Mouse (Mus musculus) thymus, postnatal 4 days (tissue): Measurements from ENCODE around the gene Optc.

Experiments used
- DNase-seq: peaks from one replicate; pipeline ENCODE4 v3.0.0; 2021

Gene Optc

DNA sequence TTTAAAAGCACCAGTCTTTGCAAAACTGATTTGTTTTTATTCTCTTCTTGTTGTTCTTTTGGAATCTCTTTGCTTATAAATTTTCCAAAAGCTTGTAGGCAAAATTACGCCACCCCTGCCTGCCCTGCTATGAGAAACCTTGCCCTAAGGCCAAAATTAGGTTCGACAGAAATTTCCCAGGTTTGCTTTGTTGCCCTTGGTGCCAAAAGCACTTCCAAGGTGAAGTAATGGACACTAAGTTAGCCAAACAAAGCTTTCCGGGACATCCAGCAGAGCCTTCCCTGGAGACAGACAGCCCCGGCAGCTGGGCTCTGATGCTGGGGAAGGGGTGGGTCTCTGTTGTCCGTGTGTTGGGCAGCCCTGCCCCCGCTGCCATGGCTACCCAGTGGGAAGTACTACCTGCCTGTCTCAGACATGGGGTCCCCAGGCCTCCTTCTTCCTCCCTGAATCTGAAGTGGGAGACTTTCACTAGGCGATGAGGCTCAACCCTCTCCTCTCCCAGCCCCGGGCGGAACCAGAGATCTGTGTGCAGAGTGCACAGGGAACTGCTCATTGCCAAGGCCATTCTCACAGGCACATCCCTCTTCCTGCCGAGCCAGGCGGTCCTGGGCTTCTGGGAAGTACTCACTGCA lies 9.8 kb upstream of the Optc start:
- DNase-seq = no peak

DNA sequence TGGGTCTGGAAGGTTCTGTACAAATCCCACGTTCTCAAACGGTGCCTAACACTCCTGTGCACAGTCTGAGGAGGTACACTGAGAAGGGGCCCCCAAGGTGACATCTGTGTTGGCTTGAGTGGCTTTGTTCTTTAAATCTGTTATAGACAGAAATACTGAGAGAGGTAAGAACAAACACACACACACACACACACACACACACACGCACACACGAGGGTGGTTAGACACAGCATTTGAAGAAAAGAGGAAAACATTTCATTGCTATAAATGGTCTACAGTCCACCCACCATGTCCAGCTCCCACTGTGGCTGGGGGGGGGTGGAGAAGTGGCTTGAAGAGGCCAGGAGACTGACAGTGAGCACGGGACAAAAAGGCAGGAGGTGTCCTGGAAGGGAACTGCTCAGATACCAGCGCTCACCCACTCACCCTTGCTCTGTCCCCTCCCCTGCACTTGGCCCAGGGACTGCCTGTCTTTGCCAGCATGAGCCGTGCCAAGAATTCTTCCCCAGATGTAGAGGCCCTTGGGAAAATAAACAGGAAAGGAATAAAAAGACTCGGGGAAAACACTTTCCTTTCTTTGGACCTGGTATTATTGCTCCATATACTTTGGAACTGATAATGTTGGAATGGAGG lies 8.0 kb upstream of the Optc start:
- DNase-seq = no peak

DNA sequence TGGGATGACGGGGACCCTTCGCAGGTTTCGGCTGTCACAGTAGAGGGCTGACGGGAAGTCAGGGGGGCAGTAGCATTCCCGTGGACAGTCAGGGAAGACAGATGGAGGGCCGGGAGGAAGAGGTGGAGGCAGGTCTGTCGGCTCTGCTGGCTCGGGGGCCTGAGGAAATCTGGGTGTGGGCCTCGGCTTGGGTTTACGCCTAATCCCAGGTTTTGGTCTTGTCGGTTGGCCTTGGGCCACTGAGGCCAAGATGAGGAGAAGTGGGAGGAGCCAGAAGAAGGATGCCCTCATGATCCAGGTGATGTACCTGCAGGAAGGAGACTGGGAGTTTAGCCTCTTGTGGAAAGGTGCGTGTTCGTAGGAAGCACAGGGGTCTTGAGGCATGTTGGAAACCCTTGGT lies 7.3 kb upstream of the Optc start:
- no peak for DNase-seq

DNA sequence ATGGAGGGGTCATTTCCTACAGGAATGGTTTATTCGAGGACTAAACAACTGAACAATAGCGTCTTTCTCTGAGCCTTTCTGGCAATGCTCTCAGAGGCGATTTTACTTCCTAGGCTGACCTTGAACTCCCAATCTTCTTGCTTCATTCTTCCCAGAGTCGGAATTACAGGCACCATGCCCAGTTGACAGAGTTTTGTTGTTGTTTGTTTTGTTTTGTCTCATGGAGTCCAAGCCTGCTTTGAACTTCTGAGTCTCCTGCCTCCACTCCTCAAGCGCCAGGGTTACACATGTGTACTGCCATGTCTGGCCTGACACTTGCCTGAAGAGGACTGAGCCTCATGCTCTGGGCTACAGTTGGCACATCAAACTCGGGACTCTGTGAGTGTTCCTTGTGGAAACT lies 5.2 kb upstream of the Optc start:
- no peak for DNase-seq

DNA sequence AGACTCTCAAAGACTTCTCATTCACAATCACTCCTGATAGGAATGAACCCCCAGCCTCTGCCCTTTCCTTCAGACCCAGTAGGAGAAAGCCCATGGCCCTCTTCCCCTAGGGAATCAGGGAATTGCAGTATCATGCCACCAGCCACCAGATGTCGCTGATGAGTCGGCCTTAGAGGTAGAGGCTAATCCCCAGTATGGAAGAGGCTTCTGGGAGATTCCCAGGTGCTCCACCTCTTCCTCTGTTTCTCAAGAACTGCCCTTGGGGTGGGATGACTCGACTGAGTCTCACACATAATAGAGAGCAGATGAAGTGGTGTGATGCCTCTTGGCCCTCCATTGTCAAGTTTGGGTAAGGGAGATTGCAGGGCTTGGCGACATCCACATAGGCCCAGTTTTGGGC lies 3.7 kb upstream of the Optc start:
- DNase-seq = peak; percentile 74

DNA sequence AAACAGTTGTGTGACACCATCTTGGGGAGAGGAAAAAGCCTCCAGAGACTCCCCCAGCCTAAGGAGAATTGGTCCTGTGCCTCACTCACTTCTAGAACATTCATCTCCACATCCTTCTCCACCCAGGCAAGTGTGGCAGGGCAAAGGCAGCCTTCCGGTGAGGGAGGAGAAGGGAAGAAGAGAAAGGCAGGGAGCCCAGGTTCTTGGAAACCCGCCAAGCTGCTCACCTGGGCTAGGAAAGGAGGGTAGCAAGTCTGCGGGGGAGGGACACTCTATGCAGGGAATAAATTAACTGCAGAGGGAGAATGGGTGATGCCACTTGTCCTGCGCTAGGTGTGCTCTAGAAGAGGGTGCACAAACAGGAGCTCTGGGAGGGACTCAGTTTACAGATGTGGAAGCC lies 3.2 kb upstream of the Optc start:
- no peak for DNase-seq

DNA sequence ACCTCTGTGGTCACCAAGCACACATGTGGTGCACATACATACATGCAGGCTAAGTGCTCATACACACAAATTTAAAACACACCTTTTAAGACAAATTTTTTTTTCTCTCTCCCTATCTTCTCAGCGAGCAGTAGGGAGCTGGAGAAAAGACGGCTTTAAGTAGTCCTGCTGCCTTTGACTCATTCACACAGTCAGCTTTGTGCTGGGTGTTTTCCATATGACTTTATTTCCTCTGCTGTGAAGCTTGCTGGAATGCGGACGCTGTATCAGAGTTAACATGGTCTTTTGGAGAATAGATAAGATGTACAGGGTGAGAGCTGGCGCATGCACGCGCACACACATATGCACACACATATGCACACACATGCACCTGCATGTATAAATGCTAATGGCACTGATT lies 2.3 kb upstream of the Optc start:
- no peak for DNase-seq

DNA sequence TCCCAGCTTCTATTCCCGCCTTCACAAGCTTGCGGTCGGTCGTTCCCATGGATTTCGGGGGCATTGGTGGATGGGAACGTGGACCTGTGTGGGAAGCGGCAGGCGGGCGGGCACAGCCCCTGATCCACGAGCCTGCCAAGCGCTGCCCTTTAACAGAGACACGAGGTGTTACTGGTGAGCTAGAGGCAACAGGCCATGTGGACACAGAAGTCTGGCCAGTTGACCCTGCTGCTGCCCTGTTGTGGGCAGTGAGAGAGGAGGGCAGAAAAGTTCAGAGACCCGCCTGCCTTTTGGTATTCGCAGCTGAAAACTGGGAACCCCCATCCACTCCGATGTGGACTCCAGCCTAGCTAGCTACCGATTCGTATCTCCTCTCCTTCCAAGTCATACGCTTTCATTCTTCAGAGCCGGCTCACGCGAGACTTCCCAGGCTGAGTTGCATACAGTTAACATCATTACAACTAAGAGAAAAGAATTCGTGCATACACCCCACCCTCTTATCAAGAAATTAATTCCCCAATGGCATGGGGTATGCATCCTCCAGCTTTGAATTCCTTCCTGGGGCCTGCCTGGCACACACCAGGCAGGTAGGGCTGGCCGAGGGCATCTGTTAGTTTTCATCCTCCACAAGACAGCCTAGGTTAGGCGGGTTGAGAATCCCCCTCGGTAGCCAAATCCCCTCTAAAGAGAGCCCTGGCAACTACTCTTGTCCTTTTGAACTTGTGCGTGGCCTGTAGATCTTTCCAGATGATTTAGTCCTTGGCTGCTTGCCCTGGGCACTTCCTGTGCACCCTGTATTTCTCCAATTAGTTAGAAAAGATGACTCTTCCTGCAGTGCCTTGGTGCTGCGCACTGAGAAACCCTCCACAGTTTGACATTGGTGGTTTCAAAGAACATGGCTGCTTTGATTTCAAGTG lies 1.1 kb upstream of the Optc start:
- no peak for DNase-seq

DNA sequence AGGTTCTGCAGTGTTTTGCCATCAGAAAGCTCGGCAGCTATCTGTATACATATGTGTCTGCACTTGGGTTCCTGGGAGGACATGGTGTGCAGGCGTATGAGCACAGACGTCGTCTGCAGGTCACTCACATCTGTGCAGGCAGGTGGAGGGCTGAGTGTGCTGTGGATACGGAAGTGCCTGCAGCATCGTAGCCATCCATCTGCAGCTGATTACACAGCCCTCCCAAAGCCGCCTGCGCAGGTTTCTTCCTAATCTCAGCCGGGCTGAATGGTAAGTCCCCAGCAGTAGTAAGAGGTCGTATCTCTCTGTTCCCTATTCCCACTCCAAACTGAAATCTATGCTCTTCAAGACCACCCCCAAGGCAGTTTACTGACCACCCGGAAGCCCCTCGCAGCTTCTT lies 1.4 kb downstream of the Optc start:
- DNase-seq = no peak

DNA sequence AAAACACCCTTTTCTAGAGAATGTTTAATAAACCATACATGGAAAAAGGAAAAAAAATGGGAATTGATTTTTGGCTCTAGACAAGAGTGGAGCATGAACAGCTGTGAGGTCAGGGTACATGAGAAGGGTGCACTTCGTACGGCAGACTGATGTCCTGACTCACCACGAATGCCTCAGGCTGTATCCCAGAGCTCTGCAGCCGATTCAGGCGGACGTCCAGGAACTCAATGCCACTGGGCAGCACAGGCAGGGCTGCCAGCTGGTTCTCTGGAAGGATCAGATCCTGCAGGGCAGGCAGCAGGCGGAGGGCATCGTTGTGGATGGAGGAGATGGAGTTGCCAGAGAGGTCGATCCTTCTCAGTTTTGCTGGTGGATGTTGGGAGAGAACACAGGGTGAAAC lies 7.0 kb downstream of the Optc start:
- DNase-seq = no peak

DNA sequence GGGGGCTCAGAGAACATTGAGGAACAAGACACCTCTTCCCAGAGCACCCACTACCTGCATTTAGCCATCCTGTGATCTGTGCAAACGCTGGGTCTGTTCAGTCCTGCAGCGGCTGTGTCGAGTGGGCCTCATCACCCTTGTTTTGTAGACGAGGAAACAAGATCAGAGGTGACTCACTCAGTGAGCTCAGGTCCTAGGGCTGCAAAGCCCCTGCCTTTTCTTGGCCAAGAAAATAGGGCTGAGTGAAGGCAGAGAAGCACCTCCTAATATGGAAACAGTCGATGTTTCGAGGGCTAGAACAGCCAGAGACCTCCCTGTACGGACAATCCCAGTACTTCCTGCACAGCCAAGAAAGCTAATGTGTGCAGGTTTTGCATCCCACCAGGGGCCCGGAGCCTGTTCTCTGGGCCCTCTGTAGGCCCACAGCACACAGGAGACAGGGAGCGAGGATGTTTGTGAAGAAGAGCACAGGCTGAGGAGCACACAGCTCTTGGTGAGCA lies 8.7 kb downstream of the Optc start:
- no peak for DNase-seq

DNA sequence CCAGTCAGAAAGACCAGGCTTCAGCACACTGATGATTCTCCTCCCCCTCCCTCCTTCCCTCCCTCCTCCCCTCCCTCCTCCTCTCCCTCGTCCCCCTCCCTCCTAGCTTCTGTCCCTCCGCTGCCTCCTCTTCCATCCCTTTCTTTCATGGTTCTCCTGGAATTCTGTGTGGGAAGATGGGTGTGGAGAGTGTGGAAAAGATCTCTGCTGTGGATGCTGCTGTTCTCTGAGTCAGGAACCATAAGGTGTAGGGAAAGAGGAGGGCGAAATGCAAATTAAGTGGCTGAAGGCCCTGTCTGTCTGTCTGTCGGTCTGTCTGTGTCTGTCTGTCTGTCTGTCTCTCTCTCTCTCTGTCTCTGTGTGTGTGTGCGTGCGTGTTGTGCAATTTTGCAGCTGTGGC lies 10.5 kb downstream of the Optc start:
- DNase-seq = no peak

DNA sequence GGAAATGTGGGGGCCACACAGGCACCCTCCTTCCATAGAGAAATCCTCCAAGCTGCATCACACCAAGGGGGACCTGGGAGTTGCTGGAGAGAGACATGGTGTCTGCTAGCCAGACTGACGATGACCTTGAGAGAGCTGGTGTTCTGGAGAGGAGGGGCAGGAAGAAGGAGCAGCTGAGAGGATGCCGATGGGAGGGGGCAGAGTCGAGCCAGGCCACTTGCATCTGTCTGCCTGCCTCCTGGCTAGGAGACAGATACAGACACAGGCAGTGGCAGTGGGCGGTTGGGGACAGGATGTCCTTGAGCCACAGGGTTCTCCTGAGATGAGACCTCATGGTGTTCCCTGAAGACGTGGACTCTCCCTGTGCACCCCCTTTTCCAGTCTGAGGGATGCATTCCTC lies 16.3 kb downstream of the Optc start:
- DNase-seq = peak; percentile 38

DNA sequence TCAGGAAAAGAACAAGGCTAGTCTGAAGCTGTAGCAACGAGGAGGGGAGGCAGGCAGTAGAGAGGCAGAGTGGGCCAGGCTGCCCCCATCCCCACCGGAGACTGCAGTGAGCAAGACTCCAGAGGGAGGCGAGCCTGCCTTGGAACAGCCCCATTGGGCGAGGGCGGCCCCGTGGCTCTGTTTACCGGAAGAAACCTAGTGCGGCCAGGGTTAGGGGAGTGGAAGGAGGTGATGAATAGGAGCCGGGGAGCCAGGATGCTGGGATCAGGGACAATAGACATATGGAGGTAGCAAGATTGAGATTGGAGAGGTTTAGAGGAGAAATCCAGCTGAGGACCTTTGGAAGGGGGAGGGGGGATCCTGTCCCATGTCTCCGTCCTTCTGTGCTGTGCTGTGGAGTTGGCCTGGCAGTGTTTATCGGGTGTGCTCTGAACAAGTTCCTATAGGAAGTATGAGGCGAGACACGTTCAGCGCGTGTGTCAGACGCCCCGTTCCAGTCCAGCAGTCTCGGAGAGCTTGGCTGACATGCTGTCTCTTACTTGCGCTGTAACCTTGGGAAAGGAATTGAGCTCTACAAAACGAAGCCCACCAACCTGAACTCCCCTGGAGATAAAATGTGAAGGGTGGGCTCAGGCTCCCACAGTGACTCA lies 17.7 kb downstream of the Optc start:
- DNase-seq = peak; percentile 49

DNA sequence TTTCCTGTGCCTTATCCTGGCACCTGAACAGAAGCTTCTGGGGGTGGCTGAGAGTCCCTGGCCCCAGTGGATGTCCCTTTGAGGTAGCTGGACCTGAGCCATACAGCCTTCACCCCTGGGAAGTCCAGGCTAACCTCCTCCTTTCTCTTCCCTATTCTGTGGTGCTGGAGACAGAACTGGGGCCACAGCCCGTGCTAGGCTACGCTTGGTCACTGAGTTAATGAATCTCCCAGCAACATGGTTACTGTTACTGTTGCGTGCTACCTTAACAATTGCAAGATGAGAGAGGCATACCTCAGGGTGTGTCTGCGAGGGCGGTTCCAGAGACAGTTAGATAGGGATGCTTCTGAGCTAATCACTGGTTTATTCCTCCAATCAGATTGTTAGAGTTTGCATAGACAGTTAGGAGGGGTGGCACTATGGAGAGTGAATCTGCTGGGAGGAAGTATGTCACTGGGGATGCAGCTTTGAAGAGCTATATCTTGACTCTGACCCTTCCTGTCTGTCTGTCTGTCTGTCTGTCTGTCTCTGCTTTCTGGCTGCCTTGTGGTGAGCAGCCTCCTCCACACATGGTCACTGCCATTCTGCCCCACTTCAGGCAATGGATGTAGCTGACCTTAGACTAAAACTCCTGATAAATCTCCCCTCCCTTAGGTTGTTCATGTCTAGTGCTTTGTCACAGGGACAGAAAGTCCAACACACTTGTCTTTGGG lies 20.1 kb downstream of the Optc start:
- DNase-seq = no peak

DNA sequence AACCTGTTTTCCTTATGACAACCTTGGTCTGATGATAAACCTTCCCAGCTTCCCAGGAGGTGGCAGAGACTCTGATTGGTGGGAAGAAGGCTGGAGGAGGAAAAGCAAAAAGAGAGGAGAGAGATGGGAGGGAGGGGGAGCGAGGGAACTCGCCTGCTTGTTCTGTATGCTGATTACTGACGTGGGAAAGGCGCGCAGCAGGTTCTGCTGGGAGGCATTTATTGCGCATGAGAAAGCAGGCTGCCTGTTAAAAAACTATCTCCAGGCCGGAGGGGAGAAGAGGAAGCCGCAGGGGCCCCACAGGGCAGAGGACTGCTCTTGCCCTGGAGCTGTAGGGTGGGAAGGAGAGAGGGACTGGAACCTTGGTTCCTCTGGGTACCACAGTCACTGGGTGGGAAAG lies 20.8 kb downstream of the Optc start:
- DNase-seq = no peak

DNA sequence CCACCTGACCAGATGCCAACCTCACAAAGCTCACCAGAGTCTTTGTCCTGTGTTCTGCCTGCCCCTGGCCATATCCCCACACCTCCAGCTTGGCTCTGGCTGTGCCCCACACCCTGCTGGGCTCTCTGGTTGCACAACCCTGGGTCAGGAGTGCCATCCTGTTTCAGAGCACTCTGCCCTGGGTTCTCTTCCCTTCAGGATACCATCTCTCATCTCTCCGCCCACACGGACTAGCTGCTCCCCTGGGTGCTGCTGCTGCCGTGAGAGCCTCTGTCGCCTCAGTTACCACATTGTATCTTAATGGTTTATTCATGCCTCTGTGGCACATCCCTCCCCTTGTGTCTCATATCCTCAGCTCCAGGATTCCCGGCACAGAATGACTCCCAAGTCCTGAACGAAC lies 21.4 kb downstream of the Optc start:
- DNase-seq = no peak

DNA sequence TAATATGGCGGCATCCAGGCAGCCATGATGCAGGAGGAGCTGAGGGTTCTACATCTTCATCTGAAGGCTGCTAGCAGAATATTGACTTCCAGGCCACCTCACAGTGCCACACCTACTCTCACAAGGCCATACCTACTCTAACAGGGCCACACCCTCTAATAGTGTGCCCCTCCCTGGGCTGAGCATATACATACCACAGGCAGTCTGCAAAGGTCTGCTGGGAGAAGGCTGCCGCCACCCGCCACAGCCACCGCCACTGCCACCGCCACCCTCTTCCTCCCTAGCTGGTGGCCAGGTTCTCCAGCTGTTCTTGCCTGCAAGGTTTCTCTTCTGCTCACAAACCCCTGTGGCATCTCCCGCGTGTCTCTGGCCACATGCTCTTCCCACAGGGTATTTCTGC lies 22.0 kb downstream of the Optc start:
- DNase-seq = no peak

DNA sequence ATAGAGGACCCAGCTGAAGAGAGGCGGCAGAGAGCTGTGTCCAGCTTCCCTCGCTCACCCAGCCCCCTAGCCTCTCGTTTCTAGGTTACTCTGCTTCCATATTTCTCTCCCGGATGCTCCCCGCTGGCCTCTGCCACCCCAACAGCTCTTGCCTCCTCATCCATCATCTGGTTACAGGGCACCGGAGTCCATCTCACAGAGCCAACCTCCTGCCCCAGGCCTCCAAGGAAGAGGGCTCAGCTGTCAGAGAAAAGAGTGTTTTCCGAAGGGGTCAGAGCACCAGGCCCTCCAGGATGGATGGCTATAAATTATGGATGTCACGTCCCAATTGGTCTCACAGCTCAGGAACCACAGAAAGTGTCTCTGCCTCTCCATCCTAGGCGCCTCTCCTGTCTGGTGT lies 23.1 kb downstream of the Optc start:
- no peak for DNase-seq

DNA sequence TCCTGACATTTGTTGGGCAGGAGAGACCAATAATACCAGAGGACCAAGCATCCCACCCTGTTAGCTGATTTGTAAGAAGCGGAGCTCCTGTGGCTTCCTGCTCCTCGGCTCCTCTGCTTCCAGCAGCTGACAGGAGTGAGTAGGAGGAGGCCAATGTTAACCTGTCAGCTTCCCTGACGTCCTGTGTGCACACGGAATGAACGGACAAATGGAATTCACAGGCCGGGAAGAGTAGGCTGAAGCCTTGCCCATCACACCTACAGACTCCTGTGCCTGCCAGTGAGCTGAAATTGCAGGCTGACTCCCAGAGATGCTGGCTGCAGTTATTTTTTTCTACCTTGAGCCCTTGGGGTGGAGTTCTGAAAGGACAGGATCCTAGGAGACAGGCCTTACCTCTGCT lies 23.7 kb downstream of the Optc start:
- DNase-seq = no peak

DNA sequence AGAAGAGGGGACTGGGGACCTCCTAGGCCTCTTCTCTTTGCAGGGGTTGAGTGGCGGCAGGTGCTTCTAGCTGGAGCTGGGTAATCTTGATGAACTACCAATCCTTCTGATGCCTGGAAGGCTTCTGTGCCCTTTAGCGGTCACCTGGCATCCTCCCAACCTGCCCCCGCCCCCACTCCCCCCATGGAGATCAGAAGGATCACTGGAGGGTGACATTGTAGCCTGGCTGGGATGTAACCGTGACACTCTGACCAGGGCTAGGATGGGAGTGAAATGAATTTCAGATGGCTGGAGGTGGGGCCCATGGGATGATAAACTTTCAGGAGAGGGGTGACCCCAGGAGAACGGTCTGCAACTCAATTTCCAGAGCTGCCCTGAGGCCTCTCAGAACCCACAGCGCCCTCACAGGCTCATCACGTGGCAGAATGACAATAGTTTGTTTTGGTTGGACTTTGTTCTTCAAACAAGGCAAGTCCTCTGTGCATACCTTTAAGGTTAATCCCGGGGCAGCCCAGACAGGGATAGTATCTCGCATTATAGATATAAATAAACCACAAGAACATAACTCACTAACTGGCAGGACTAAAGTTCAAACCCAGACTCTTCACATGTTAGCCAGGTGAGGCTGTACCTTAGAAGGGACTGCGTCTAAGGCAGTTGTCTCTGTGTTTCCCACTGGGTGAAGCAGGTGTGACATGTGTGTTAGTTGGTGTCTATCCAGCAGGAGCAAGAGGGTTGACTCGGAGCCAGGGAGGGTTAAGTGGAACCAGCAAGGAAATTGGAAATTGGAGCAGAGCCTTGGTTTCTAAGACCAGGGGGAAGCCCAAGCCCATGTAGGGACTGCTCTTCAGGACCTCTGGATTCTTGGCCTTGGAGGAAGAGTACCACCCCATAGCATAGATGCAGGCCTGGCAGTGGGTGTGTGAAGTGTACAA lies 25.2 kb downstream of the Optc start:
- no peak for DNase-seq

DNA sequence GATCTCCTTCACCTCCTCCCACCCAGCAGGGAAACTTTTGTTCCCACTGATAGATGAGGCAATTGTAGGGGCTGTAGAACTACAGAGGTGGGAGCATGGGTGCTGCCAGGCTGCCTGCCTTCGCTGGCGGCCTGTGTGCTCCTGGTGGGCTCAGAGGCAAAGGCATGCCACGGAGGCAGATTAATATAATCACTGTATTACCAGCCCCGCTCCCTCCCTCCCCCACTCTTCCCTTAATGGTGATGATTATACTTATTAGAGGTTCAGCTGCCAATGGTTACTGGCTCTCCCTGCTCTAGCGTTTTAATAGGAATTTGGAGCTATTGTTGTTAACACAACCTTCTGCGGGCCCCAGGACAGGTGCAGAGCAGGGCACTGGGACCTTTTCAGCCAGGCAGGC lies 26.0 kb downstream of the Optc start:
- DNase-seq = no peak
